Mouse (Mus musculus) heart, adult 2 months (tissue): ENCODE results near the gene Cnst. TPM values are rescaled to one million over a fixed set of nuclear protein-coding genes. Genes with fewer than 3 reads are reported as not detected.

ENCODE experiments used
- DNase-seq, 2 experiments: peaks; one replicate each; pipeline ENCODE4 v3.0.0; 2021
- H3K27ac ChIP-seq: fragments of 200-600 bp; 2 replicates; pipeline ENCODE4 v1.8.1; 2022
- H3K27me3 ChIP-seq: fragments of 200-500 bp; 2 replicates; pipeline ENCODE4 v1.6.1; 2012; ENCODE audit warnings: mild to moderate bottlenecking, low read length, inconsistent platforms, mixed read lengths; ENCODE audit not compliant: control insufficient read depth, insufficient read depth
- H3K36me3 ChIP-seq: fragments of 200-500 bp; 2 replicates; pipeline ENCODE4 v1.6.1; 2012; ENCODE audit warnings: low read length, inconsistent platforms; ENCODE audit not compliant: control insufficient read depth, insufficient read depth
- H3K4me1 ChIP-seq: fragments of 200-500 bp; 2 replicates; pipeline ENCODE4 v1.6.1; 2011; ENCODE audit warnings: low read length; ENCODE audit not compliant: control insufficient read depth, insufficient read depth
- H3K4me3 ChIP-seq: fragments of 200-600 bp; 2 replicates; pipeline ENCODE4 v1.8.1; 2022
- H3K79me2 ChIP-seq: fragments of 200-500 bp; replicated peaks from 2 replicates; pipeline ENCODE4 v1.6.1; 2012; ENCODE audit warnings: mild to moderate bottlenecking, inconsistent platforms, low read length, moderate library complexity, mixed read lengths; ENCODE audit not compliant: control insufficient read depth, insufficient read depth
- H3K9ac ChIP-seq: fragments of 200-500 bp; 2 replicates; pipeline ENCODE4 v1.6.1; 2012; ENCODE audit warnings: low read depth, mild to moderate bottlenecking, control low read depth, inconsistent platforms, low read length, mixed read lengths
- CTCF ChIP-seq: fragments of 200-600 bp; IDR thresholded peaks from 2 replicates; pipeline ENCODE4 v1.8.1; 2022; ENCODE audit warnings: antibody characterized with exemption, mild to moderate bottlenecking, moderate library complexity
- EP300 ChIP-seq: fragments of 200-500 bp; IDR thresholded peaks from 2 replicates; pipeline ENCODE4 v1.6.1; 2011; ENCODE audit warnings: low read depth, low read length, control low read depth; ENCODE audit not compliant: insufficient read depth
- POLR2A ChIP-seq: fragments of 200-500 bp; IDR thresholded peaks from 2 replicates; pipeline ENCODE4 v1.6.1; 2011; ENCODE audit warnings: mild to moderate bottlenecking, low read depth, low read length, control low read depth; ENCODE audit not compliant: insufficient read depth
- WGBS: fragments of 180-500 bp; shearing (Covaris S2); methylation state at CpG from one replicate; pipeline ENCODE4 v1.1.7; 2018; 5-methylcytosine and 5-hydroxymethylcytosine counted together
- intact Hi-C: fragments of 180-260 bp; cut with DNase I; formaldehyde crosslinking; loops from one replicate; pipeline ENCODE4 v1.15.1; 2025
- polyA plus RNA-seq: library from polyadenylated mRNA; depleted of rRNA; stranded (reverse); fragments of >200 nt; gene quantifications from 2 replicates; pipeline ENCODE4 v1.2.3, GENCODE M21; 2012
- total RNA-seq, 2 experiments: library from RNA; stranded (reverse); gene quantifications; 2 replicates each; pipeline ENCODE4 v1.2.3; 2021

Gene Cnst
- total and polyA plus RNA-seq, 3 experiments, result 23.4 to 48.8 (median 46.7) TPM

- H3K79me2 ChIP-seq, result 0 out of 2 replicates have a peak, but pooled peaks cover 2% of the 10 kb centered on the region
- no peaks in the 10 kb centered on the region for H3K27me3 ChIP-seq
- 47% methylated on average over 9 of the region's 9 CpGs for WGBS
- peak; percentile 27; the same call in 1 of the 2 replicates for TF ChIP-seq CTCF
- TF ChIP-seq POLR2A, result no peak
- no peak for TF ChIP-seq EP300
- peak in 1 of 2 experiments; percentile 26 for DNase-seq
- intact Hi-C loops, result loop anchor here (5.0 kb wide), 1 partner anchor 59 kb away; the partner anchor contains the start of genes Cnst and Tfb2m
- no peak overlapping the region for H3K4me3 ChIP-seq
- H3K4me1 ChIP-seq, result peaks cover 4% of the 10 kb centered on the region
- peak overlapping the region; percentile 58 for H3K27ac ChIP-seq
- H3K36me3 ChIP-seq, result peaks cover 8% of the 10 kb centered on the region
- no peak overlapping the region for H3K9ac ChIP-seq
Observed at GRCm38 (mm10) chr1:179606004-179606723, 60.0 kb downstream of the Cnst start.

GRCm38 (mm10) chr1:179608521-179608920, 62.4 kb downstream of the Cnst start:
- Histone ChIP-seq H3K79me2 (0 out of 2 replicates have a peak, but pooled peaks cover 2% of the 10 kb centered on the region), H3K36me3 (peaks cover 8% of the 10 kb centered on the region), H3K27ac (no peak overlapping the region), H3K4me3 (no peak overlapping the region), H3K9ac (no peak overlapping the region), H3K4me1 (peaks cover 4% of the 10 kb centered on the region), H3K27me3 (no peaks in the 10 kb centered on the region)
- TF ChIP-seq CTCF (no peak), EP300 (no peak), POLR2A (no peak)
- no peak for DNase-seq
- intact Hi-C loops, result loop anchor here (5.0 kb wide), 1 partner anchor 61 kb away; the partner anchor contains the start of genes Cnst and Tfb2m
- 76% methylated on average over 8 of the region's 8 CpGs for WGBS

DNA sequence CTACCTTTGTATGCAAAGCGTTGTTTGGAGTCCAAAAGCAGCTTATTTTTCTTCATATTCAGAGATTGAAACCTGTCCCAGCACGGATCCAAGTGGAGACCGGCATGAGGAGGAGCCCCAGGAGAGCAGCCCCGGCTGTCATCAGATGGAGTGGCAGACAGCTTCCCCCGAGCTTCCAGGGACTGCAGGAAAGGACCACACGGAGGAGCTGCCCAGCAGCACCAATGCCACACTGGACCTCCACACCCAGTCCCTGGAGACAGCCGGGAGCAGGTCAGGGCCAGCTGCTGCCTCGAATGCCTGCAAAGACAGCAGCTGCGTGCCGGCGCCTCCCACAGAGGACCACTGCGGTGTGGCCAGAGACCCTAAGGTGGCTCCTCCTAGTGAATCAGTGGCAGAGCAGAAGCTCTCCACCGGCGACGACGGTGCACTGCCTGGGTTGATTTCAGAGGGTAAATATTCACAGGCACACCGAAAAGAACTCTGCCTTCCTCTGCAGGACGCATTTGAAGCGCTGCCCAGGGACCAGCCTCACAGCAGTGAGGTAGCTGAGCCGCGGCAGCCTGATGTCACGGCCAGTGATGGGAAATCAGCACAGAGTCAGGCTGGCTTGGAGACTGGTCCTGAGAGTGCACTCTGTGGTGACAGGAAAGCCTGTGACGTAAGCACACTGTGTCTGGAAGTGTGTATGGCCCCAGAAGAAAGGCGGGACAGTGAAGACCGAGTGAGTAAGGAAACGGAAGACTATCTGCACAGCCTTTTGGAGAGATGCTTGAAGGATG, 63.7 kb downstream of the Cnst start:
- DNase-seq, result no peak
- intact Hi-C loops, result loop anchor here (5.0 kb wide), 1 partner anchor 63 kb away; the partner anchor contains the start of genes Cnst and Tfb2m
- Histone ChIP-seq H3K27ac (no peak overlapping the region), H3K36me3 (peaks cover 5% of the 10 kb centered on the region), H3K4me1 (peaks cover 4% of the 10 kb centered on the region), H3K9ac (no peak overlapping the region), H3K27me3 (no peaks in the 10 kb centered on the region), H3K79me2 (0 out of 2 replicates have a peak, but pooled peaks cover 2% of the 10 kb centered on the region), H3K4me3 (no peak overlapping the region)
- no peak for TF ChIP-seq POLR2A
- TF ChIP-seq EP300, result no peak
- no peak for TF ChIP-seq CTCF
- 61% methylated on average over 26 of the region's 26 CpGs for WGBS

- H3K36me3 ChIP-seq, result peaks cover 2% of the 10 kb centered on the region
- H3K4me3 ChIP-seq, result no peak overlapping the region
- TF ChIP-seq EP300 (no peak), POLR2A (no peak), CTCF (no peak)
- WGBS, result 76% methylated on average over 5 of the region's 5 CpGs
- H3K27ac ChIP-seq, result no peak overlapping the region
- no peaks in the 10 kb centered on the region for H3K27me3 ChIP-seq
- H3K4me1 ChIP-seq, result no peaks in the 10 kb centered on the region
- 0 out of 2 replicates have a peak, but pooled peaks cover 2% of the 10 kb centered on the region for H3K79me2 ChIP-seq
- intact Hi-C loops, result no loop called here
- no peak overlapping the region for H3K9ac ChIP-seq
- no peak for DNase-seq
Observed at GRCm38 (mm10) chr1:179611182-179611581, 65.0 kb downstream of the Cnst start.

- no peak overlapping the region for H3K4me3 ChIP-seq
- 0 out of 2 replicates have a peak, but pooled peaks cover 2% of the 10 kb centered on the region for H3K79me2 ChIP-seq
- no peaks in the 10 kb centered on the region for H3K36me3 ChIP-seq
- H3K9ac ChIP-seq, result no peak overlapping the region
- no peaks in the 10 kb centered on the region for H3K27me3 ChIP-seq
- intact Hi-C loops, result no loop called here
- 92% methylated on average over 6 of the region's 6 CpGs for WGBS
- DNase-seq, result no peak
- no peak overlapping the region for H3K27ac ChIP-seq
- no peaks in the 10 kb centered on the region for H3K4me1 ChIP-seq
- no peak for TF ChIP-seq EP300
- no peak for TF ChIP-seq POLR2A
- TF ChIP-seq CTCF, result no peak
Observed at GRCm38 (mm10) chr1:179612418-179612817, 66.2 kb downstream of the Cnst start.
